Mouse (Mus musculus) stomach, embryonic 16.5 days (tissue): ENCODE data around the gene Stat6. TPM values are rescaled to one million over a fixed set of nuclear protein-coding genes. Genes with fewer than 3 reads are reported as not detected.

Experiments used
- ATAC-seq: fragments of 200-750 bp; cut with Nextera tagmentation; 2 replicates; pipeline ENCODE4 v1.8.0; 2017; ENCODE audit warnings: moderate number of reproducible peaks, moderate TSS enrichment; ENCODE audit not compliant: insufficient read depth, low FRiP score
- H3K27ac ChIP-seq: fragments of 300-500 bp; sonication (generic); 2 replicates; pipeline ENCODE4 v1.5.1; 2014; ENCODE audit warnings: low read length
- H3K27me3 ChIP-seq: fragments of 300-500 bp; sonication (generic); 2 replicates; pipeline ENCODE4 v1.6.1; 2014; ENCODE audit warnings: low read length, control low read depth, mixed read lengths; ENCODE audit not compliant: control insufficient read depth, insufficient read depth
- H3K36me3 ChIP-seq: fragments of 300-500 bp; sonication (generic); 2 replicates; pipeline ENCODE4 v1.6.1; 2014; ENCODE audit warnings: low read length; ENCODE audit not compliant: control insufficient read depth, insufficient read depth
- H3K4me1 ChIP-seq: fragments of 300-500 bp; sonication (generic); 2 replicates; pipeline ENCODE4 v1.6.1; 2014; ENCODE audit warnings: low read length, control low read depth, mixed read lengths; ENCODE audit not compliant: control insufficient read depth, insufficient read depth
- H3K4me2 ChIP-seq: fragments of 300-500 bp; sonication (generic); 2 replicates; pipeline ENCODE4 v1.6.1; 2014; ENCODE audit warnings: low read depth, low read length, mixed read lengths
- H3K4me3 ChIP-seq: fragments of 300-500 bp; sonication (generic); replicated peaks from 2 replicates; pipeline ENCODE4 v1.5.1; 2014; ENCODE audit warnings: mild to moderate bottlenecking, low read length
- H3K9ac ChIP-seq: fragments of 300-500 bp; sonication (generic); 2 replicates; pipeline ENCODE4 v1.6.1; 2014; ENCODE audit warnings: low read length
- H3K9me3 ChIP-seq: fragments of 300-500 bp; sonication (generic); replicated peaks from 2 replicates; pipeline ENCODE4 v1.6.1; 2016; ENCODE audit warnings: low read length, control low read depth; ENCODE audit not compliant: control insufficient read depth
- WGBS: fragments of 180-500 bp; shearing (Covaris S2); extraction: QIAGEN DNeasy Blood & Tissue Kit; methylation state at CpG from one replicate; pipeline ENCODE4 v1.1.7; 2014; 5-methylcytosine and 5-hydroxymethylcytosine counted together
- polyA plus RNA-seq: library from polyadenylated mRNA; unstranded; fragments of >200 nt; fragmentation: Nextera tagmentation; extraction: Ambion mirVana; gene quantifications from 2 replicates; pipeline ENCODE4 v1.2.1, GENCODE M21; 2015

Stat6 gene
- polyA plus RNA-seq, 1 experiment from 2014 or later = 49.7 TPM

GRCm38 (mm10) chr10:127612079-127612775 lies 30.6 kb upstream of the Stat6 start:
- H3K4me1 ChIP-seq = peaks cover 65% of the 10 kb centered on the region
- no peak overlapping the region for H3K4me3 ChIP-seq
- H3K27ac ChIP-seq = no peak overlapping the region; the same call in 1 of the 2 replicates
- H3K36me3 ChIP-seq = peaks cover 19% of the 10 kb centered on the region
- H3K9me3 ChIP-seq = no peaks in the 10 kb centered on the region
- no peak for ATAC-seq
- no peak overlapping the region for H3K4me2 ChIP-seq
- H3K27me3 ChIP-seq = no peaks in the 10 kb centered on the region
- WGBS = 75% methylated on average over 14 of the region's 14 CpGs
- no peak overlapping the region for H3K9ac ChIP-seq

GRCm38 (mm10) chr10:127614236-127615033 lies 28.4 kb upstream of the Stat6 start:
- WGBS = 29% methylated on average over 12 of the region's 12 CpGs
- Histone ChIP-seq H3K9me3 (no peaks in the 10 kb centered on the region), H3K9ac (peak overlapping the region; percentile 52), H3K4me2 (peak overlapping the region; percentile 44), H3K27ac (peak overlapping the region; percentile 84), H3K4me1 (peaks cover 75% of the 10 kb centered on the region), H3K27me3 (no peaks in the 10 kb centered on the region), H3K4me3 (no peak overlapping the region; the same call in 1 of the 2 replicates), H3K36me3 (peaks cover 16% of the 10 kb centered on the region)
- ATAC-seq = peak; percentile 27; the same call in 1 of the 2 replicates

- no peak for ATAC-seq
- no peaks in the 10 kb centered on the region for H3K27me3 ChIP-seq
- H3K27ac ChIP-seq = peak overlapping the region; percentile 84
- WGBS = 39% methylated on average over 2 of the region's 2 CpGs
- H3K9ac ChIP-seq = peak overlapping the region; percentile 54
- H3K36me3 ChIP-seq = peaks cover 16% of the 10 kb centered on the region
- H3K4me3 ChIP-seq = no peak overlapping the region
- H3K9me3 ChIP-seq = no peaks in the 10 kb centered on the region
- H3K4me2 ChIP-seq = peak overlapping the region; percentile 44; the same call in 1 of the 2 replicates
- H3K4me1 ChIP-seq = peaks cover 75% of the 10 kb centered on the region
Observed at GRCm38 (mm10) chr10:127615034-127615374, 27.8 kb upstream of the Stat6 start.

- 39% methylated on average over 3 of the region's 3 CpGs for WGBS
- ATAC-seq = no peak
- Histone ChIP-seq H3K4me1 (peaks cover 72% of the 10 kb centered on the region), H3K9ac (peak overlapping the region; percentile 54), H3K4me2 (peak overlapping the region; percentile 6; the same call in 1 of the 2 replicates), H3K27ac (peak overlapping the region; percentile 84), H3K4me3 (no peak overlapping the region), H3K36me3 (peaks cover 12% of the 10 kb centered on the region), H3K27me3 (no peaks in the 10 kb centered on the region), H3K9me3 (no peaks in the 10 kb centered on the region)
Observed at GRCm38 (mm10) chr10:127615591-127615990, 27.2 kb upstream of the Stat6 start.

DNA sequence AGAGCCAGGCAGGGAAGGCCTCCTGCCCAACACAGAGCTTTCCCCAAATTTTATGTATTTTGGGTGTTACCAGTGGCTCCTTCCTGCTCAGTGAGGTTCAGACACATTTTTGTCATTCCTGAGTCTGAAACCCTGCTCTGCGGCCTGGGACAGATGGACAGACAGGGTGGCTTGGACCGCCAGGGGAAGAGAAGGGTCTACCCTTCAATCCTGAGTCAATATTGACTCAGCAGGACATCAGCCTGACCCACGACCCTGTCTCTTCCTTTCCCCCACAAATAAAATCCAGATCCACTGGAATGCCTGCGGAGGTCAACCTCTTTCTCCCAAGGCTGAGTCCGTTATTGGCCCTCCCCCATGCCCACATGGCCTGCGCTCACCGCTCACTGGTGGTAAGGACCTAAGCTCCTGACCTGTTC lies 26.5 kb upstream of the Stat6 start:
- WGBS = 50% methylated on average over 7 of the region's 7 CpGs
- Histone ChIP-seq H3K4me2 (0 out of 2 replicates have a peak overlapping the region, but pooled peaks have one; percentile 6), H3K4me1 (peaks cover 72% of the 10 kb centered on the region)

GRCm38 (mm10) chr10:127617294-127617693 lies 25.5 kb upstream of the Stat6 start:
- no peaks in the 10 kb centered on the region for H3K9me3 ChIP-seq
- ATAC-seq = no peak
- no peak overlapping the region for H3K4me3 ChIP-seq
- peak overlapping the region; percentile 54 for H3K9ac ChIP-seq
- 42% methylated on average over 4 of the region's 4 CpGs for WGBS
- H3K27me3 ChIP-seq = no peaks in the 10 kb centered on the region
- peak overlapping the region; percentile 22; the same call in 1 of the 2 replicates for H3K27ac ChIP-seq
- 0 out of 2 replicates have a peak overlapping the region, but pooled peaks have one; percentile 96 for H3K4me2 ChIP-seq
- peaks cover 69% of the 10 kb centered on the region for H3K4me1 ChIP-seq
- H3K36me3 ChIP-seq = no peaks in the 10 kb centered on the region

More for the DNA sequence above, 26.5 kb upstream of the Stat6 start:
- peaks cover 8% of the 10 kb centered on the region; the same call in 1 of the 2 replicates for H3K36me3 ChIP-seq
- no peak overlapping the region for H3K4me3 ChIP-seq
- no peak for ATAC-seq
- peak overlapping the region; percentile 84 for H3K27ac ChIP-seq
- H3K9me3 ChIP-seq = no peaks in the 10 kb centered on the region
- H3K27me3 ChIP-seq = no peaks in the 10 kb centered on the region
- peak overlapping the region; percentile 54 for H3K9ac ChIP-seq

- Histone ChIP-seq H3K4me3 (peak overlapping the region; percentile 87; the same call in 1 of the 2 replicates), H3K27me3 (no peaks in the 10 kb centered on the region), H3K9me3 (no peaks in the 10 kb centered on the region), H3K27ac (peak overlapping the region; percentile 95; the same call in 1 of the 2 replicates), H3K4me1 (peaks cover 66% of the 10 kb centered on the region), H3K36me3 (no peaks in the 10 kb centered on the region), H3K4me2 (peak overlapping the region; percentile 96), H3K9ac (peak overlapping the region; percentile 95; the same call in 1 of the 2 replicates)
- WGBS = 25% methylated on average over 6 of the region's 6 CpGs
- ATAC-seq = no peak
Observed at GRCm38 (mm10) chr10:127618173-127618572, 24.6 kb upstream of the Stat6 start.

DNA sequence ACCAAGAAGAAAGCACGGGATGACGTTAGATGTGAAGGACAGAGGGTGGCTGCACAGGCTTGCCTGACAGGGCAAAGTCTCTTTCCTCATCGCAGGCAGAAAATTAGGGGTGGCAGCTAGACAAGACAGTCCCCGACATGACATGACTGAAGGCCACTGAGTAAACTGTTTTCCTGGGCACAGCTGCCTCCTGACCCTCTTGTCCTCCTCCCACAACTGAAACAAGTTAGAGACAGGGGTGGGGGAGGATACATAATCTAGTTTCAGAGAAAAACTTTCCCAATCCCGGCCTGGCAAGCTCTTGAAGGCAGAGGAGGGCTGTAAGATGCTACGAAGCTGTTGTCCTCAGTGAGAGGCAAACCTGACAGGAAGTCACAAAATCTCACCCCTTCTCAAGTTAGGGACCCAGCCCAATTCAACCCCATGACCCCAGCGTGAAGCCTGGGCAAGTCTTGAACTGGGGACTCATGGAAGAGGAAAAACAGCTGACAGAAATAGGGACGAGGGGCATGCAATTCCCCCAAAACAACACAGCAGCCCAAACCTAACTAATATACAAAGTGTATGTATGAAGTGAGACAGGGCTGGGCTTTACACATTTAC lies 23.6 kb upstream of the Stat6 start:
- Histone ChIP-seq H3K4me1 (peaks cover 59% of the 10 kb centered on the region), H3K27me3 (no peaks in the 10 kb centered on the region), H3K36me3 (no peaks in the 10 kb centered on the region), H3K9me3 (no peaks in the 10 kb centered on the region), H3K4me3 (peak overlapping the region; percentile 87), H3K4me2 (peak overlapping the region; percentile 96), H3K27ac (peak overlapping the region; percentile 95), H3K9ac (peak overlapping the region; percentile 95)
- 28% methylated on average over 8 of the region's 8 CpGs for WGBS
- ATAC-seq = no peak
